Mouse (Mus musculus): ENCODE results near the gene Olfr520.
"Not testable (repeated sequence)": the region's sequence is repeated elsewhere in the genome, so short reads cannot be mapped to it uniquely, and the experiment has no call there.

Olfr520 gene

GRCm38 (mm10) chr7:99729973-99730372 lies at the start of gene Olfr520:
Gene Olfr520 (plus strand): TSS chr7:99730273.
- in situ Hi-C loops (cut with MboI, MseI): no loop called here

GRCm38 (mm10) chr7:99680771-99681170 lies 49.3 kb upstream of the Olfr520 start:
- in situ Hi-C loops (cut with MboI, MseI): no loop called here

GRCm38 (mm10) chr7:99684086-99684485 lies 46.0 kb upstream of the Olfr520 start:
- in situ Hi-C loops (cut with MboI, MseI): no loop called here

GRCm38 (mm10) chr7:99690819-99691218 lies 39.3 kb upstream of the Olfr520 start:
- in situ Hi-C loops (cut with MboI, MseI): no loop called here

GRCm38 (mm10) chr7:99692396-99692795 lies 37.7 kb upstream of the Olfr520 start:
- in situ Hi-C loops (cut with MboI, MseI): no loop called here

GRCm38 (mm10) chr7:99693387-99693786 lies 36.7 kb upstream of the Olfr520 start:
- in situ Hi-C loops (cut with MboI, MseI): no loop called here

GRCm38 (mm10) chr7:99693976-99694375 lies 36.1 kb upstream of the Olfr520 start:
- in situ Hi-C loops (cut with MboI, MseI): no loop called here

GRCm38 (mm10) chr7:99694424-99694823 lies 35.6 kb upstream of the Olfr520 start:
- in situ Hi-C loops (cut with MboI, MseI): not testable (repeated sequence)

- in situ Hi-C loops (cut with MboI, MseI): no loop called here
Observed at GRCm38 (mm10) chr7:99695471-99696057, 34.5 kb upstream of the Olfr520 start.

- in situ Hi-C loops (cut with MboI, MseI): no loop called here
Observed at GRCm38 (mm10) chr7:99698576-99698975, 31.5 kb upstream of the Olfr520 start.

- in situ Hi-C loops (cut with MboI, MseI): no loop called here
Observed at GRCm38 (mm10) chr7:99699106-99699505, 31.0 kb upstream of the Olfr520 start.

- in situ Hi-C loops (cut with MboI, MseI): no loop called here
Observed at GRCm38 (mm10) chr7:99699709-99700151, 30.3 kb upstream of the Olfr520 start.

GRCm38 (mm10) chr7:99700641-99701040 lies 29.4 kb upstream of the Olfr520 start:
- in situ Hi-C loops (cut with MboI, MseI): no loop called here

- in situ Hi-C loops (cut with MboI, MseI): no loop called here
Observed at GRCm38 (mm10) chr7:99702201-99702600, 27.9 kb upstream of the Olfr520 start.

GRCm38 (mm10) chr7:99704736-99705519 lies 25.1 kb upstream of the Olfr520 start:
- in situ Hi-C loops (cut with MboI, MseI): no loop called here

- in situ Hi-C loops (cut with MboI, MseI): no loop called here
Observed at GRCm38 (mm10) chr7:99706341-99707037, 23.6 kb upstream of the Olfr520 start.

GRCm38 (mm10) chr7:99707038-99707595 lies 23.0 kb upstream of the Olfr520 start:
- in situ Hi-C loops (cut with MboI, MseI): no loop called here

GRCm38 (mm10) chr7:99707671-99708070 lies 22.4 kb upstream of the Olfr520 start:
- in situ Hi-C loops (cut with MboI, MseI): no loop called here

- in situ Hi-C loops (cut with MboI, MseI): no loop called here
Observed at GRCm38 (mm10) chr7:99708301-99708721, 21.8 kb upstream of the Olfr520 start.

- in situ Hi-C loops (cut with MboI, MseI): no loop called here
Observed at GRCm38 (mm10) chr7:99708750-99709149, 21.3 kb upstream of the Olfr520 start.

- in situ Hi-C loops (cut with MboI, MseI): no loop called here
Observed at GRCm38 (mm10) chr7:99709992-99710391, 20.1 kb upstream of the Olfr520 start.

- in situ Hi-C loops (cut with MboI, MseI): no loop called here
Observed at GRCm38 (mm10) chr7:99710476-99710875, 19.6 kb upstream of the Olfr520 start.

All from regulatory T cell (primary cell).